Mouse (Mus musculus): Measurements from ENCODE around the gene Ticrr. TPM values are rescaled to one million over a fixed set of nuclear protein-coding genes. Genes with fewer than 3 reads are reported as not detected.

The Ticrr gene
- total and polyA plus RNA-seq, 3 experiments = 13.1 to 74.3 (median 21.3) TPM

DNA sequence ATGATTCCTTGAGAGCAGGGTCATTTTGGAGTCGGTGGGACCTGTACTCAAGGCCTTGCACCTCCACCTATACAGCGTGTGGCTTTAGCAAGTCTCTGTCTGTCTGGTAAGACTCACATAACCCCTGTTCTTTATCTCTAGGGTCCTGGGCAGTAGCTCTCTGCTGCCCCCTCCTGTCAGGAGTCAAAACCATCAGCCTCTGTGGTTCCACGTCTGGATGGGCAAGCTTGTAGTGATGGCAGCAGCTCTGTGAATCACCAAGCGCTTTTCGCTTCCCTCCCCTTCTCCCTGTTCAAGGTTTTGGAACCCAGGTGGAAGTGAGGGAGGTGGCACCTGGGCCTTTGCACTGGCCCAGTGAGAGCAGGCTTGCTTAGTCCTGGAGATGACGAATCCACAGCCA is 68.2 kb downstream of the Ticrr start:
- Histone ChIP-seq H3K4me3 (ENCODE audit: low read depth, low read length) (no peak overlapping the region), H3K36me3 (replicated peaks) (no peaks in the 10 kb centered on the region), H3K4me1 (ENCODE audit: insufficient read depth, low read depth, low read length) (peaks cover 14% of the 10 kb centered on the region), H3K9me3 (replicated peaks) (no peaks in the 10 kb centered on the region), H3K27me3 (ENCODE audit: insufficient read depth, low read length) (peaks cover 38% of the 10 kb centered on the region)
- TF ChIP-seq CTCF (IDR thresholded peaks at IDR 0.05; ENCODE audit: low read depth, low read length) (peak; percentile 81), TAL1 (conservative IDR thresholded peaks at IDR 0.05; ENCODE audit: low read depth, low read length) (no peak)
- ATAC-seq (ENCODE audit: extremely low read depth, insufficient number of reproducible peaks, low FRiP score, poor library complexity, severe bottlenecking) (no peak), DNase-seq (ENCODE audit: low spot score) (peak; percentile 82)

DNA sequence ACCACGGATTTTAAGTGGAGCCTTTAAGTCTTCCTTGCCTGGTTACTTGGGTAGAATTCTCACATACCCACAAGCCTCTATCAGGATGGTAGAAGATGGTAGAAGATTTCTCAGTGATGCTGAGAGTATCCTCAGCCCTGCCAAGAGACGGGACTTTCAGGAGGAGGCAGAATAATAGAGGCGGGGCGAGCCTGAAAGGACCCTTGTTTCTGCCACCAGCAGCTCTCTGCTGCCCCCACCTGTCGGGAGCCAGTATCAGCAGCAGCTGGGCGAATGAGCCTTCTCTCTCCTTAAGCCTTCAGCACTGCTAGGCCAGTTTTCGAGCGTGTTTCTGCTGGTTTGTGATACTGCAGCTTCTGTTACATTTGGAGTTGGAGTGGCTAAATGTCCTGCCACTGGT is 69.2 kb downstream of the Ticrr start:
- TF ChIP-seq CTCF (IDR thresholded peaks at IDR 0.05; ENCODE audit: low read depth, low read length) (peak; percentile 96), POLR2AphosphoS5 (IDR thresholded peaks at IDR 0.05; ENCODE audit: insufficient replicate concordance, low read depth, low read length) (no peak)
- no peak for ATAC-seq (ENCODE audit: extremely low read depth, insufficient number of reproducible peaks, low FRiP score, poor library complexity, severe bottlenecking)
- Histone ChIP-seq H3K4me3 (ENCODE audit: low read depth, low read length) (no peak overlapping the region), H3K36me3 (replicated peaks) (no peaks in the 10 kb centered on the region), H3K9me3 (replicated peaks) (no peaks in the 10 kb centered on the region), H3K27me3 (ENCODE audit: insufficient read depth, low read length) (peaks cover 36% of the 10 kb centered on the region), H3K4me1 (ENCODE audit: insufficient read depth, low read depth, low read length) (peaks cover 14% of the 10 kb centered on the region)
- DNase-seq (ENCODE audit: low spot score) = peak; percentile 55

DNA sequence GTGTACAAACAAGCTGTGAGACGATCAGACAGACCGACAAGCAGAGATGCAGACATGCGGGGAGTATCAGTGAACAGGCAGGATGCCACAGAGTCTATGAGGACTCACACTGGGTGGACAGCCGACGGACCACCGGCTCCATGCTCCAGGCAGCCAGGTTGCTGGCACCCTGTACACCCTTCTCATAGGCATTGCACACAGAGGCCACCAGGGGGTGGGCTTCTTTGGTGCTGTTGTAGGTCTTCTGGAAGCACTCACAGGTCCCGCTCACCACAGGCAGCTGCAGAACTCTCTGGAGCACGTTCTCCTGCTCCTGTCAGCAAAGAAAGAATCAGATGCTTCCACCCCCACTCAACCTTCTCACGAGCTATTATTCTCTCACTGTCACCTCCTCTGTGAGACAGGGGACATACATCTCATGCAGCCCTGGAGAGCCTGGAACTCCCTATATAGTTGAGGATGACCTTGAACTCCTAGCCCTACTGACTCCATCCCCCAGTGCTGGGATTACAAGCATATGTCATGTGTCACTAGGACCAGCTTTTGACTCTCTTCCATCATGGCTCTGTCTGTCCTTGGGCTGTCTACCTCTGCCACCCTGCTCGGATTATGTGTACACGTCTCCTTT is 69.9 kb downstream of the Ticrr start:
- Histone ChIP-seq H3K36me3 (replicated peaks) (peaks cover 4% of the 10 kb centered on the region), H3K4me1 (ENCODE audit: insufficient read depth, low read depth, low read length) (peaks cover 14% of the 10 kb centered on the region), H3K9me3 (replicated peaks) (no peaks in the 10 kb centered on the region), H3K27me3 (ENCODE audit: insufficient read depth, low read length) (peaks cover 38% of the 10 kb centered on the region), H3K4me3 (ENCODE audit: low read depth, low read length) (no peak overlapping the region)
- peak; percentile 15; the same call in 1 of the 2 replicates for TF ChIP-seq CTCF (IDR thresholded peaks at IDR 0.05; ENCODE audit: low read depth, low read length)
- no peak for TF ChIP-seq GATA1 (IDR thresholded peaks at IDR 0.05; ENCODE audit: borderline replicate concordance, low read length)
- ATAC-seq (ENCODE audit: extremely low read depth, insufficient number of reproducible peaks, low FRiP score, poor library complexity, severe bottlenecking) = no peak
- no peak for DNase-seq (ENCODE audit: low spot score)

DNA sequence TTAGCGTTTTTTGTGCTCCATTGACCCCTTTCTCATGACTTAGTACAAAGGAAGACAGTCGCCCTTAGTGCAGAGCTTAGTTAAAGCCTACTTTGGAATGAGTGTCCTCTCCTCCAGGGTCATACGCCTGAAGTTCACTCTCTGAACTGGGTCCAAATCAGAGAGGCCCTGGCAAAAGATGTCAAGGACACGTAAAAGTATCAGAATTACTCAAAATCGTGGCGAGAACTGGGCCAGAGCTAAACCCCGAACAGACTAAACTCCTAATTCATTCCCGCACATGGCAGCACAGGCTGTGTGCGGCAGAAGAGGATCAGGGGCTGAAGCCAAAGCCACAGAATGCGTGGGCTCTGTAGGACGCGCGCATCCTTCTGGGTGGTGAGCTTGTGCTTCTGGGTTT is 71.4 kb downstream of the Ticrr start:
- Histone ChIP-seq H3K36me3 (replicated peaks) (peaks cover 18% of the 10 kb centered on the region), H3K4me3 (ENCODE audit: low read depth, low read length) (no peak overlapping the region), H3K9me3 (replicated peaks) (no peaks in the 10 kb centered on the region), H3K4me1 (ENCODE audit: insufficient read depth, low read depth, low read length) (peaks cover 14% of the 10 kb centered on the region), H3K27me3 (ENCODE audit: insufficient read depth, low read length) (peaks cover 27% of the 10 kb centered on the region)
- ATAC-seq (ENCODE audit: extremely low read depth, insufficient number of reproducible peaks, low FRiP score, poor library complexity, severe bottlenecking) (no peak), DNase-seq (ENCODE audit: low spot score) (no peak)
- TF ChIP-seq TAL1 (conservative IDR thresholded peaks at IDR 0.05; ENCODE audit: low read depth, low read length) (no peak), POLR2AphosphoS5 (IDR thresholded peaks at IDR 0.05; ENCODE audit: insufficient replicate concordance, low read depth, low read length) (no peak), GATA2 (IDR thresholded peaks at IDR 0.05; ENCODE audit: borderline replicate concordance, low read depth, low read length) (no peak), CTCF (IDR thresholded peaks at IDR 0.05; ENCODE audit: low read depth, low read length) (no peak), GATA1 (IDR thresholded peaks at IDR 0.05; ENCODE audit: borderline replicate concordance, low read length) (no peak)

DNA sequence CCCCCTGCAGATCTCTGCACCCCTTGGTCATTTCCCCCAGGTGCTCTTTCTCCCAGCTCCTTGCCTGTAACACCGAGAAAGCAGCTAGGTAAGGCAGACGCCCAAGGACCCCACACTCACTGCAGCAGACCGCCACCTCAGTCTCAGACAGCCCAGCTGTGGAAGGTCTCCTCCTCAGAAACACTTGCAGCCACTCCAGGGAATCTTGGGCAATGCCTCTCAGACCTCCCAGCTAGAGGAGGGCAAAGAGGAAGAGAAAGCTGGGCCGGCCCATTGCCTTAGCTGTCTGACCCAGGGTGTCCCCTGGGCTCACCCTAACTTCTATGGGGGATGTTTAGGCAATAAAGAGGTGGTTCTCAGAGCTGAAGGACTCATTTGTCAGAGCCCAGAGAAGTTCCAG is 72.6 kb downstream of the Ticrr start, which contains the start of gene Plin1:
Gene Plin1 (minus strand): TSS at position 282 of the 400 bp plus-strand sequence.
- Histone ChIP-seq H3K27me3 (ENCODE audit: insufficient read depth, low read length) (peaks cover 26% of the 10 kb centered on the region), H3K36me3 (replicated peaks) (peaks cover 30% of the 10 kb centered on the region), H3K4me1 (ENCODE audit: insufficient read depth, low read depth, low read length) (peaks cover 10% of the 10 kb centered on the region), H3K4me3 (ENCODE audit: low read depth, low read length) (no peak within 1 kb of the TSS), H3K9me3 (replicated peaks) (no peaks in the 10 kb centered on the region)
- DNase-seq (ENCODE audit: low spot score) (no peak), ATAC-seq (ENCODE audit: extremely low read depth, insufficient number of reproducible peaks, low FRiP score, poor library complexity, severe bottlenecking) (no peak)
- no peak for TF ChIP-seq TAL1 (conservative IDR thresholded peaks at IDR 0.05; ENCODE audit: low read depth, low read length)
- no peak for TF ChIP-seq GATA2 (IDR thresholded peaks at IDR 0.05; ENCODE audit: borderline replicate concordance, low read depth, low read length)
- no peak for TF ChIP-seq CTCF (IDR thresholded peaks at IDR 0.05; ENCODE audit: low read depth, low read length)
- TF ChIP-seq GATA1 (IDR thresholded peaks at IDR 0.05; ENCODE audit: borderline replicate concordance, low read length) = no peak

DNA sequence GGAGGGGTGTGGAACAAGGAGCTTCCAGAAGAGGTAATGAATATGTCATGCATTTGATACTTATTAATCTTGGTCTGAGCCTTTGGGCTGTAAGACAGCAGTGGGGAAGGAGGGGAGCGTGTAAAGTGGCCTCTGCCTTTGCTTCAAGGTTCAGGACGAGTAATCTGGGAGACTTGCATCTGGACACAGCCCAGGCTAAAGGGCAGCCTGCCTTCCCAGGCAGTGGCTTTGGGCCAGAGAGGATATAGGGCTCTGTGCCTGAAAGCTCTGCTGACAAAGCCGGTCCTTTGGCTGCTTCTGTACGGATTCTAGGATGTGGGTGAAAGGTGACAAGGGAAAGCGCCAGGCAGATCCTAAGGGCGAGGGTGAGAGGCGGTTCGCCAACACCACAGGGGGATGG is 74.6 kb downstream of the Ticrr start:
- ATAC-seq (ENCODE audit: extremely low read depth, insufficient number of reproducible peaks, low FRiP score, poor library complexity, severe bottlenecking) (no peak), DNase-seq (ENCODE audit: low spot score) (no peak)
- peaks cover 25% of the 10 kb centered on the region for H3K27me3 ChIP-seq (ENCODE audit: insufficient read depth, low read length)

DNA sequence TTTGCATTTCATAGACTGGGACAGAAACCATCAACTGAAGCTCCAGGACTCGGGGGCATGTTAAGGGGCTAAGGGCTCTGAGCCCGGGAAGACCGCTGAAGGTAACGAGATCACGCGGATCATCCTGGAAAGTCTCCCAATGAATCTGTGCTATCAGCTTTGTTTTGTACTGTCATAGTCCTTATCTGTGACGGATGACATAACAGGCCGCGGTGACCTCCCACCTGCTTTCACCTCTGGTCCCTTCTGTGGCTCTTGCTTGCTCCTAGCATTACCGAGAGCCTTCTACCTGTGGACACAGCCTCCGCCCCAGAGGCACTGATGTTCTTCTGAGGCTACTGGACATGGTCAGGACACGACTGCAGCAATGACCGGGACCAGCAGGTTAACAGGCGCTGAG is 76.5 kb downstream of the Ticrr start:
- no peaks in the 10 kb centered on the region for H3K9me3 ChIP-seq (replicated peaks)
- TF ChIP-seq CTCF (IDR thresholded peaks at IDR 0.05; ENCODE audit: low read depth, low read length) = no peak
- no peak for TF ChIP-seq POLR2AphosphoS5 (IDR thresholded peaks at IDR 0.05; ENCODE audit: insufficient replicate concordance, low read depth, low read length)
- no peak for TF ChIP-seq GATA1 (IDR thresholded peaks at IDR 0.05; ENCODE audit: borderline replicate concordance, low read length)
- TF ChIP-seq GATA2 (IDR thresholded peaks at IDR 0.05; ENCODE audit: borderline replicate concordance, low read depth, low read length) = no peak
- no peak for TF ChIP-seq TAL1 (conservative IDR thresholded peaks at IDR 0.05; ENCODE audit: low read depth, low read length)
- H3K27me3 ChIP-seq (ENCODE audit: insufficient read depth, low read length) = peaks cover 11% of the 10 kb centered on the region
- peaks cover 61% of the 10 kb centered on the region for H3K36me3 ChIP-seq (replicated peaks)
- peaks cover 2% of the 10 kb centered on the region; the same call in 1 of the 2 replicates for H3K4me1 ChIP-seq (ENCODE audit: insufficient read depth, low read depth, low read length)
- ATAC-seq (ENCODE audit: extremely low read depth, insufficient number of reproducible peaks, low FRiP score, poor library complexity, severe bottlenecking) (no peak), DNase-seq (ENCODE audit: low spot score) (no peak)
- H3K4me3 ChIP-seq (ENCODE audit: low read depth, low read length) = no peak overlapping the region

More for the DNA sequence above, 74.6 kb downstream of the Ticrr start:
- H3K4me1 ChIP-seq (ENCODE audit: insufficient read depth, low read depth, low read length) = peaks cover 2% of the 10 kb centered on the region; the same call in 1 of the 2 replicates
- peaks cover 49% of the 10 kb centered on the region for H3K36me3 ChIP-seq (replicated peaks)
- TF ChIP-seq GATA1 (IDR thresholded peaks at IDR 0.05; ENCODE audit: borderline replicate concordance, low read length) = no peak
- TF ChIP-seq GATA2 (IDR thresholded peaks at IDR 0.05; ENCODE audit: borderline replicate concordance, low read depth, low read length) = no peak
- TF ChIP-seq CTCF (IDR thresholded peaks at IDR 0.05; ENCODE audit: low read depth, low read length) = no peak
- no peak for TF ChIP-seq TAL1 (conservative IDR thresholded peaks at IDR 0.05; ENCODE audit: low read depth, low read length)
- no peak for TF ChIP-seq POLR2AphosphoS5 (IDR thresholded peaks at IDR 0.05; ENCODE audit: insufficient replicate concordance, low read depth, low read length)
- no peaks in the 10 kb centered on the region for H3K9me3 ChIP-seq (replicated peaks)
- no peak overlapping the region for H3K4me3 ChIP-seq (ENCODE audit: low read depth, low read length)

All from G1E (cell line).